Mouse (Mus musculus): ENCODE measurements at regions not wholly inside any gene's neighbourhood (a gene's known extent, or its start where the extent isn't known, plus 50 kb on each side); places are given as distances from the start of the nearest gene placed in this dataset.

- TF ChIP-seq MYOG (IDR thresholded peaks at IDR 0.05; ENCODE audit: control insufficient read depth, extremely low read depth, insufficient read length) (no peak), CTCF (IDR thresholded peaks at IDR 0.05; ENCODE audit: control insufficient read depth, insufficient read depth, insufficient read length) (no peak), MAX (IDR thresholded peaks at IDR 0.05) (no peak), USF1 (IDR thresholded peaks at IDR 0.05; ENCODE audit: low read depth) (no peak), CEBPB (IDR thresholded peaks at IDR 0.05; ENCODE audit: low read depth) (no peak), FOSL1 (IDR thresholded peaks at IDR 0.05; ENCODE audit: insufficient read depth, low read length, poor library complexity, severe bottlenecking) (no peak), MYOD1 (IDR thresholded peaks at IDR 0.05; ENCODE audit: control insufficient read depth, insufficient read length, low read depth) (no peak)
Measured at GRCm38 (mm10) chr17:47162459-47162858, 152.1 kb upstream of the Ubr2 start.

Data from C2C12 (cell line).